Mouse (Mus musculus) testis, adult 2 months (tissue): ENCODE results near the gene Hspb2. TPM values are rescaled to one million over a fixed set of nuclear protein-coding genes. Genes with fewer than 3 reads are reported as not detected.

Experiments
- H3K27ac ChIP-seq: fragments of 200-500 bp; 2 replicates; pipeline ENCODE4 v1.5.1; 2012; ENCODE audit warnings: low read depth, low read length; ENCODE audit not compliant: control insufficient read depth, insufficient read depth
- H3K27me3 ChIP-seq: fragments of 200-500 bp; 2 replicates; pipeline ENCODE4 v1.6.1; 2012; ENCODE audit warnings: mild to moderate bottlenecking, low read length, moderate library complexity; ENCODE audit not compliant: control insufficient read depth, insufficient read depth
- H3K36me3 ChIP-seq: fragments of 200-500 bp; 2 replicates; pipeline ENCODE4 v1.6.1; 2012; ENCODE audit warnings: mild to moderate bottlenecking, low read length; ENCODE audit not compliant: control insufficient read depth, insufficient read depth
- H3K4me1 ChIP-seq: fragments of 200-500 bp; 2 replicates; pipeline ENCODE4 v1.6.1; 2012; ENCODE audit warnings: low read length; ENCODE audit not compliant: control insufficient read depth, insufficient read depth
- H3K4me3 ChIP-seq: fragments of 200-500 bp; 2 replicates; pipeline ENCODE4 v1.5.1; 2012; ENCODE audit warnings: low read depth, mild to moderate bottlenecking, low read length, moderate library complexity, mixed read lengths; ENCODE audit not compliant: control insufficient read depth
- CTCF ChIP-seq: fragments of 200-500 bp; IDR thresholded peaks from 2 replicates; pipeline ENCODE4 v1.5.1; 2012; ENCODE audit warnings: low read depth, mild to moderate bottlenecking, inconsistent platforms, low read length, moderate library complexity; ENCODE audit not compliant: control insufficient read depth, insufficient read depth, insufficient replicate concordance
- POLR2A ChIP-seq: fragments of 200-500 bp; IDR thresholded peaks from 2 replicates; pipeline ENCODE4 v1.6.1; 2012; ENCODE audit warnings: low read depth, mild to moderate bottlenecking, inconsistent platforms, low read length, moderate library complexity; ENCODE audit not compliant: control insufficient read depth
- polyA plus RNA-seq: library from polyadenylated mRNA; depleted of rRNA; stranded (reverse); fragments of >200 nt; gene quantifications from 2 replicates; pipeline ENCODE4 v1.2.3, GENCODE M21; 2012

The Hspb2 gene
- polyA plus RNA-seq, 1 experiment, result 2.3 TPM

GRCm38 (mm10) chr9:50734989-50735388 is 17.2 kb downstream of the Hspb2 start:
- no peak for TF ChIP-seq POLR2A
- peak; percentile 37; the same call in 1 of the 2 replicates for TF ChIP-seq CTCF
- Histone ChIP-seq H3K4me3 (no peak overlapping the region), H3K27me3 (no peaks in the 10 kb centered on the region), H3K36me3 (no peaks in the 10 kb centered on the region), H3K27ac (no peak overlapping the region), H3K4me1 (peaks cover 8% of the 10 kb centered on the region)

GRCm38 (mm10) chr9:50732560-50732959 is 19.6 kb downstream of the Hspb2 start:
- H3K27ac ChIP-seq, result no peak overlapping the region

DNA sequence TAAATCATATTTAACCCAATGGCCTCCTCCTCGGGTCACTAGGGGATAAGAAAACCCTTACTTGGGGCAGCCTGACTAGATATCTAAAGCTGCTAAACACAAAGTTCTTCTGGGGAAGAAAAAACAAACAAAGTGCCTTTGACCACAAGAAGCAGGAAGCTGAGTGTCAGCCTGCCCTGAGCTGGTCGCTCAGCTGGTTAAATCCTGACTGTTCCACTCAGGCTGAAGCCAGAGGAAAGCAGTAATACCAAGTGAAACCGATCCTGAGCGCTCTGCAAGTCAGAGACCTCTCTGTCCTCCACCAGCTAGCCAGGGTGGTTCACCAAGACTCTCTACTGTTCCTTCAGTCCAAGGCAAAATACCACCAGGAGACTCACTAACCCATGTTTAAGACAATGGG is 22.6 kb downstream of the Hspb2 start:
- peaks cover 12% of the 10 kb centered on the region for H3K4me1 ChIP-seq

More at GRCm38 (mm10) chr9:50732560-50732959, 19.6 kb downstream of the Hspb2 start:
- peaks cover 7% of the 10 kb centered on the region for H3K4me1 ChIP-seq
- no peak for TF ChIP-seq CTCF
- no peak for TF ChIP-seq POLR2A
- H3K36me3 ChIP-seq, result no peaks in the 10 kb centered on the region
- H3K27me3 ChIP-seq, result no peaks in the 10 kb centered on the region
- no peak overlapping the region for H3K4me3 ChIP-seq

GRCm38 (mm10) chr9:50727925-50728651 is 24.1 kb downstream of the Hspb2 start:
- TF ChIP-seq POLR2A, result no peak; the same call in 1 of the 2 replicates
- Histone ChIP-seq H3K4me3 (peak overlapping the region; percentile 77), H3K4me1 (peaks cover 13% of the 10 kb centered on the region), H3K36me3 (no peaks in the 10 kb centered on the region), H3K27ac (0 out of 2 replicates have a peak overlapping the region, but pooled peaks have one; percentile 7), H3K27me3 (no peaks in the 10 kb centered on the region)

More for the DNA sequence above, 22.6 kb downstream of the Hspb2 start:
- Histone ChIP-seq H3K27ac (peak overlapping the region; percentile 56; the same call in 1 of the 2 replicates), H3K27me3 (no peaks in the 10 kb centered on the region), H3K4me3 (no peak overlapping the region), H3K36me3 (no peaks in the 10 kb centered on the region)
- TF ChIP-seq CTCF (no peak), POLR2A (no peak)

- H3K36me3 ChIP-seq, result no peaks in the 10 kb centered on the region
- H3K27me3 ChIP-seq, result no peaks in the 10 kb centered on the region
- no peak for TF ChIP-seq CTCF
- no peak for TF ChIP-seq POLR2A
- peak overlapping the region; percentile 77 for H3K4me3 ChIP-seq
- H3K4me1 ChIP-seq, result peaks cover 14% of the 10 kb centered on the region
- peak overlapping the region; percentile 14 for H3K27ac ChIP-seq
Observed at GRCm38 (mm10) chr9:50727171-50727924, 24.8 kb downstream of the Hspb2 start.

GRCm38 (mm10) chr9:50725921-50726590 is 26.1 kb downstream of the Hspb2 start:
- H3K27ac ChIP-seq, result no peak overlapping the region
- no peaks in the 10 kb centered on the region for H3K27me3 ChIP-seq
- no peaks in the 10 kb centered on the region for H3K36me3 ChIP-seq
- H3K4me1 ChIP-seq, result peaks cover 14% of the 10 kb centered on the region
- TF ChIP-seq POLR2A, result no peak
- TF ChIP-seq CTCF, result no peak
- no peak overlapping the region for H3K4me3 ChIP-seq

DNA sequence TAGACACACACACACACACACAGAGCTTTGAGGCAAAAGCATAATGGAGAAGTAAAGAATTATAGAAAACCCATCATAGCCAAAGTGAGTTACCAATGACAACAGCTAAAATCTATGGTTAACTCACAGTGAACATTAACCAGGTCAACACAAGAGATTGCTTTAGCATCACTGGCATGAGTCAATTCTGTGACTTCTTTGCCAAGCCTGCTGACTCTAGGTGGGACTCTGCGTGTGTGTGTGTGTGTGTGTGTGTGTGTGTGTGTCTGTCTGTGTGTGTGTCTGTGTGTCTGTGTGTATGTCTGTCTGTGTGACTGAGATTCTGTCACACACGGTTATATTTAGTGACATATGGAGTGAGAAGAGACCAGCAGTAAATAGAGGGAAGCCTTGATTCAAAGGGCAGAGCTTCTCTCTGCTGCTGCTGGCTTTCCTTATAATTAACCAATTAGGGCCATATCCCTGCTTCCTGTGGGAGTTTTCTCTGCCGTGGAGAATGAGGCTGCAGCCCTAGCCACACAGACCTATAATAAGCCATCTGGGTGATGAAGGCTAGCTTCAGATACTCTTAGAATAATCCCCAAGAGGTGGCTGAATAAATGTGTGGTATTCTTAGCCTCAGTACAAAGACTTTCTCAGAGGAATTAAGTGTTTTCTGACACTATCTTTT is 27.4 kb downstream of the Hspb2 start:
- Histone ChIP-seq H3K4me1 (peaks cover 14% of the 10 kb centered on the region), H3K27me3 (no peaks in the 10 kb centered on the region), H3K27ac (no peak overlapping the region), H3K36me3 (no peaks in the 10 kb centered on the region), H3K4me3 (no peak overlapping the region)
- TF ChIP-seq CTCF, result no peak
- no peak for TF ChIP-seq POLR2A
